Mouse (Mus musculus) heart, postnatal 14 days (tissue): ENCODE data around the gene Gramd1b. TPM values are rescaled to one million over a fixed set of nuclear protein-coding genes. Genes with fewer than 3 reads are reported as not detected.

Source experiments
- DNase-seq, 2 experiments: peaks; one replicate each; pipeline ENCODE4 v3.0.0; 2021 to 2022
- intact Hi-C: fragments of 180-260 bp; cut with DNase I; formaldehyde crosslinking; loops from one replicate; pipeline ENCODE4 v1.15.1; 2025
- total RNA-seq, 2 experiments: library from RNA; stranded (reverse); gene quantifications; 2 replicates each; pipeline ENCODE4 v1.2.3; 2021

Gramd1b gene
- total RNA-seq, 2 experiments from 2014 or later = 19.2 to 24.5 TPM

DNA sequence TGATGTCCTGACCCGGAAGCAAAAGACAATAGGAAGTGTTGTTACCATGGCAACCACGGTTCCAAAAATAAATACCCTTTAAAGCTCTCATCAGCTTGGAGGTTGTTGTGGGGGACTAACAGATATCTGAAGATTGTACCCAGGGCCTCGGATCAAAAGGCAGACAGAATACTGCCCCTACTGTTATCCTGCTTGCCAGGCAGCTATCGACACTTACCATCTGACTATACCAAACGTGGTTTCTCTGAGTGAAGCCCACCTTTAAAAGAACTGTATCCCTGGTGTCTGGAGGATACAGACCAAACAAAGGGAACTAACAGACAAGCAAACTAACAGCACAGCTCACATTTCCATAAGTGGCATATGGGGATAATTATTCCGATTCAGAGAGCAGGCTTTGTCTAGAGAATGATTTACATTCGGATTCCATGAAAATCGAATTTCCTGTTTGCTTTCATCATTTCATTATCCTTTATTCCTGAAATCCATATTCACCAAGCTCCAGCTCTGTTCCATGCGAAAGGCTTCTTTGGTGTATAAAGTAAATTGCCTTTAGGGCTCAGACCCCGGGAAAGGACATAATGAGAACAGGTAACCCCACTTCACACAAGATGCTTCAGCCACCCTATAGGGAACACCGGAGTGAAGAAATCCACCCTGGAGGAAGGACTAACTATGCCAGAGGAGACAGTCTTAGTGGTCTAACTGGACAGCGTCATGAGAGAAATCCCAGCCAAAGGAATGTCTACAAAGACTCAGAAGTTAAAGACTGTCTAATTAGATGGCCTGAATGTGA is 92.3 kb downstream of the Gramd1b start:
- intact Hi-C loops = no loop called here
- no peak for DNase-seq

DNA sequence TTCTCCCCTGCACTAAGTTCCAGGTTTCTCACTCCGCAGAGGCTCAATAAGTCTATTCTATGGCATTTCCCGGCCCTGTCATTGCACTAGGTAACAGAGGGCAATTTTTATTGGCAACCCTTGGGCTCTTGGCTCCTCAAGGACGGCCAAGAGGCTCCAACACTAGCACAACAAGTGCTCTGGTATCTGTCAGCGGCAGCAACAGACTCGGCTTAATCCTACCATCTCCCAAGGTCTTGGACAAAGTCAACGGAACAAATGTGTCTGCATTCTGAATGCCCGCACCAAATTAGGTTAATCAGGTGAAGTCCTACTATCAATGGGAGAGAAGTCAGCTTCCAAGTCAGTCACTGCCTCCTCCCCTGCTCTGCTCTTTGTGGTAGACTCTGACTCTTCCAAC is 93.3 kb downstream of the Gramd1b start:
- peak; percentile 26 to 34 for DNase-seq
- intact Hi-C loops = no loop called here

DNA sequence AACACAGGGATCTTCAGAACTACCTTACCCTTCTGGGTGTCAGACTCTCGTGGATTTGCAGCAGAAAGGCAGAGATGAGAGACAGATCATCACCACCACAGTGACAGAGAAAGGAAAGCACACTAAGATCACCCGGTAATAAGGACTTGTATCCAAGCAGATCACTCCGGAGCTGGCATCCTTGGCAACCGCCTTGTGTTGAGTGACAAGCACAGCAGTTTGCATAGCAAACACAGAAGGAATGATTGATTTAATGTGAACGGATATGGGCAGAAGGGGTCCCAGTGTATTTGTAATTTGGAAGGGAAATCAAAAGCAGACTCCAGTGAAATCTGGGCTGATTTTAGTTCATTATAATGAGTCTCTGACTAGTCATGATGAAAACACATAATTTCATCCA is 97.9 kb downstream of the Gramd1b start:
- intact Hi-C loops = no loop called here
- no peak for DNase-seq

DNA sequence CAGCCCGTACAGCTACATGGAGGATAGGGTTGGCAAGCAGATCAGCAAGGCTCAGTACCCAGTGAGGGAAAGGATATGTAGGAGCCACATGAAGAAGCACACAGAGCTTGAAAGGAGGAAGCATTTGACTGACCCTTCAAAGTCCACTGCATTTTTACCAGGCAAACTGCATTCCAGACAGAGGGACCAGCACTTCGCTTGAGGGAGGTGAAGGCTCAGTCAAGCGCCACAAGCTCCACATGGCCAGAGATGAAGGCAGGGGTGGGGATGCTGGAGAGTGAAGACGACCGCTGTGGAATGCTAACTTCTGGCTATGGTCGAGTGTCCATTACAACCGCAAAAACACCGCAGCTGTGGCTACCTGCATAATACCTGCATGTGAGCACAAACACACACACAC is 100.2 kb downstream of the Gramd1b start:
- DNase-seq = no peak
- intact Hi-C loops = no loop called here

DNA sequence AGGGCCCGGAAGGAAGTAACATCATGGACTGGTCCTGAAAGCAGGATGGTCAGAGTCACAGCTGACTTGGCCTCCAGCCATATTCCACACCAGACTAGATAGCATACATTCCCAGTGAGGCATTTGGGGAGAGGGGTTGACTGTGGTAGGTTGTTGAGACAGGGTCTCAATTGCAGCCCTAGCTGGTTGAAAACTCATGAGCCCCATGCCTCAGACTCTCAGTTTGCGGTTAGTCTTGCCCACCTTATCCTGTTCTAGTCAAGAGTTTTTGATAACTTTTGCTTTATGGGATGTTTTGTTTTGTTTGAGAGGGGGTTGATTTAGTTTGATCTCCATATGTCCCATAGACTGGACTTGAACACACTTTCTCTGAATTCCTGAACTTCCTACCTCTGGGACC is 103.5 kb downstream of the Gramd1b start:
- intact Hi-C loops = no loop called here
- no peak for DNase-seq

DNA sequence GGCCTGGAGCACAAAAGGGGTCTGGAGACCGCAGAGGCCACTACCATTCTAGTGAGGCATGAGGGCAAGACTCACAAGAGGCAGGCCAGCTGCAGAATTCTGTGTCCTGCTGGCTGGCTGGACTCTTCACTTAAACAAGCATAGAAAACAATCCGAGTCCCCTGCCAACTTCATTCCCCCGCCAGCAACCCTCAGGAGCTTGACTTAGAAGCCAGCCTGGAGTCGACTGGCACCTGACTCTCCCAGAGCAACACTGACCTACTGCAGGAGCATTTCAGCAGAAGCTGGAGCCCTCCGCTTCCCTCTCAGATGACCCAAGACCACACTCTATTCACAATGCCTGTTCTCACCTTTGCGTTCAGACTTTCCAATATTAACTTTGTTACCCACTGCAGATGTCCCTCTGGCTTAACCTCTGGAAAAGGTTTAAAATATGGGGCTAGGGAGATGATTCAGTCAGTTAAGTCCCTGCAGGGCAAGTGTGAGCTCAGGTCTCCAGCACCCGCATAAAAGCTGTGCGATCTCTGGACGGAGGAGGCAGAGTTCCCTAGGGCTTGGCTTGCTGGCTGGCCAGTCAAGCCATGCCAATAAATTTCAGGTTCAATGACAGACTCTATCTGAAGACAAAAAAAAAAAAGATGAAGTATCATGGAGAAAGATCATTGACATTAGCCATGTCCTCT is 104.8 kb downstream of the Gramd1b start:
- DNase-seq = peak; percentile 16 to 37
- intact Hi-C loops = no loop called here

DNA sequence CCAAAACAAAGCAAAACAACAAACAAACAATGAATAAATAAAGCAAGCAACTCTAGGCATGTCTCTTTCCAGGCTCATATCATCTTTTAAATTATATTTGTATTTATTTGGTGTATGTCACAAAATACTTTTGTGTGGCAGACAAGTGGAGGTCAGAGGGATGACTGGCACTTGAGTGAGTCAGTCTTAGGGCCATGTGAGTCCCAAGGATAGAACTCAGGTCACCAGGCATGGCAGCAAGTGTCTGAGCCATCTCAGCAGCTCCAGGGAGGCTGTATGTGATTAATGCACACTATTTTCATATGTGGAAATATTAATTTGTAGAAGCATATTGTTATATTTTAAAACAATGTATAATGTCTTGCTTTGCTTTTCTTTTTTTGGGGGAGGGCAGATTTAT is 106.3 kb downstream of the Gramd1b start:
- intact Hi-C loops = no loop called here
- DNase-seq = no peak

DNA sequence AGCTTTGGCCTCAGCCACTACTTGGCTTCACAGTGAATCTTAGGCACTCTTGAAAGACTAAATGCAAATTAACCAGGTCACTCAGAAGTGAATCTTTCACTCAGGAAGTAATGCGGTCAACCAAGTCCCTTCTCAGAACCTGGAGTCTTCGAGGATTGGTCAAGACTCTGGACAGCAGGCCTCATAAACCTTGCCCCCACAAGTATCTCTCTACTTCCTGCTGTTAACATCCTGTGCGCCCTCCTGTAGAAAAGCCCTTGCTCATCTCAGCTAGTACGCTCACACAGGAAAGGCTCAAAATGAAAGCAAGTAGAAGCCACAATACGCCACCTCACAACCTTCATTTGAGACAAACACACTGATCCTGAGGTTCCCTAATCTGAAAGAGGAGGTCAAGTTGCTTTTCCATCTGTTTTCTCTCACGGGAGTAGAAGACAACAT is 107.7 kb downstream of the Gramd1b start:
- intact Hi-C loops = no loop called here
- DNase-seq = no peak

DNA sequence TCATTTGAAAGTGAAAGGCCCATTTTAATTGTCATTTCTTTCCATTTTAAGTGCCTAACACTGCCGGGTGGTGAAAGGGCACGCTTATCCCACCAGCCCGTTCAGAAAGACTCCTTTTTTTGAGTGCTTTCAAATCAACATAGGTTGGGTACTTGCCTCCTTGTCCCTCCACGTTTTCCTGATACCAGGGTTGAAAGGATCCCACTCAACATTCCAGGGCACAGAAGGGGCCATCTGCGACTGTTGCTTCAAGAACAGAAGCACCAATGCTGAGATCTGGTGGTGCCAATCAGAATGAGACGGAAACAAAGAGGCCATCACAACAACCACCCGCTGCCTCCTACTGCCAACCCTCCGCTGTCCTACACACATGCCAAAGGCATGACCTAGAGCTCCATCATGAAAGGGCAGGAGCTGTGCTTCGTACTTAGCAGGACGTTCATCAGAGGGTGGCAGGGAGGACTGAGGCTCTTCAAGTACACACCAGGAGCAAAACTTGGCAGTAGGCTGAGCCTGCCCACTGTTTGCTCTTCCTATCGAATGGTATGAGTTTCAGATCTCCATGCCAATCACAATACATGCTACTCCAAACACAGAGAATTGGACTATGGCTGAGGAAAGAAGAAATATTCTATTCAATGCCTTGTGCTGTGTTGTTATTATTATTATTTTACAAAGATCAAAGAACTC is 108.7 kb downstream of the Gramd1b start:
- DNase-seq = no peak
- intact Hi-C loops = no loop called here

DNA sequence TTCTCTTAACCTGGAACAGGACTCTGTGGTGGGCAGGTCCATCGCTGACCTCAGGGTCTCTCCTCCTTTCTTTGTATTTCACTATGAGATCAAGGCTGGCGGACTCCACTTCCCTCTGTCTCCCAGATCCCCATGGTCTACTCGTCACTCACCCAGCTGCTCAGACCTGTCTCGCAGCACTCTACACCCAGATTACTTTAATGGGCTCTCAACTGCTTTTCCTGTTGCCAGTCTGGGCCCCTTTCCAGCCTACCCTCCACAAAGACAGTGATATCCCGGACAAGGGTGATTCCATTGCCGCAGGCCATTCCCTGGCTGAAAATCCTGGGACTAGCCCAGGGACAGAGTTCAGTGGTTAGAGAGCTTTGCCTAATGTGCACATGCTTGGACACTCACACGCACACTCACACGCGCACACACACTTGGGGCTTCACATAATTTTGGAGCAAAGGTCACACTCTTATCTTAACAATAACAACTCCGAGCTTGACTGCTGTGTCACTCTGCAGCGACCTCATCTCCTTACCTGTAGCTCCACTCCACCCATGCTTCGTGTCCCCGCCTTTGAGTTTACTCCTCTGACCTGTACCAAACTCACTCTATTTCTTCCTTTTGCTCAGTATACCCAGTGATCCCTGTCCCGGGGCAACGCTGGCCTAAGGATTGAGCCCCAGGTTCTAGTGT is 110.4 kb downstream of the Gramd1b start:
- intact Hi-C loops = no loop called here
- DNase-seq = peak; percentile 42 to 44

DNA sequence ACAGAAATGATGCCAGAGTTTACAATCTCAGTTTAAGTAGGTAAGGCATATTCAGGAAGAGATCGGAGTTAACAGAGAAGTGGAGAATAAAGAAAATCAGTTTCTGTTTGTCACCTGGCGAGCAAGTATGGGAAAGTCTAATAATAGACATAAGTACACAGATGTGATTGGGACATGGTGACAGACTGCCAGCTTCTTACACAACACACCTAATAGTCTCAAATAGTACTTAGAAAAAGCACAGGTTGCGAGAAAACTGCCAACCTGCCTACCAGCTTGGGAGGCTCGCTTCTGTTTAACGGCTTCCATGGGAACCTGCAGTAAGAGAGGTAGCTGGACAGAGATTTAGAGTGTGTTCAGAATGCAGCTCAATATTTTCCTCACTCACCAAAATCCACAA is 112.4 kb downstream of the Gramd1b start:
- intact Hi-C loops = no loop called here
- peak in 1 of 2 experiments; percentile 17 for DNase-seq

DNA sequence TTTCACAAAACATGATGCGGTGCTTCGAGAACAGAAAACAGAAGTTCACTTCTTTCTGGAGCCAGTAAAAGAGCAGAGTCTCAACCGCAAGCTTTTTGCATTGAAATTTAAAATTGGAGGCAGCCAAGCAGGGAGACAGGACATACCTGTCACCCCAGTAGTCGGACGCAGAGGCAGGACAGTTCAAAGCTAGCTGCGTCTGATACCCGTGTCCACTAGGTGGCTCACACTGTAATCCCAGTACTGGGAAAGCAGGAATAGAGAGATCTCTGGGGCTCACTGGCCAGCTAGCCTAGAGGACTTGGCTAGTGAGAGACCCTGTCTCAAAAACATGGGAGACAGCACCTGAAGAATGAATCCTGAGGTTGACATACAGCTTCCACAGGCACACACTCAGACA is 115.0 kb downstream of the Gramd1b start:
- intact Hi-C loops = loop anchor here (2.0 kb wide), 1 partner anchor 39 kb away; no protein-coding TSS in a partner anchor
- no peak for DNase-seq

DNA sequence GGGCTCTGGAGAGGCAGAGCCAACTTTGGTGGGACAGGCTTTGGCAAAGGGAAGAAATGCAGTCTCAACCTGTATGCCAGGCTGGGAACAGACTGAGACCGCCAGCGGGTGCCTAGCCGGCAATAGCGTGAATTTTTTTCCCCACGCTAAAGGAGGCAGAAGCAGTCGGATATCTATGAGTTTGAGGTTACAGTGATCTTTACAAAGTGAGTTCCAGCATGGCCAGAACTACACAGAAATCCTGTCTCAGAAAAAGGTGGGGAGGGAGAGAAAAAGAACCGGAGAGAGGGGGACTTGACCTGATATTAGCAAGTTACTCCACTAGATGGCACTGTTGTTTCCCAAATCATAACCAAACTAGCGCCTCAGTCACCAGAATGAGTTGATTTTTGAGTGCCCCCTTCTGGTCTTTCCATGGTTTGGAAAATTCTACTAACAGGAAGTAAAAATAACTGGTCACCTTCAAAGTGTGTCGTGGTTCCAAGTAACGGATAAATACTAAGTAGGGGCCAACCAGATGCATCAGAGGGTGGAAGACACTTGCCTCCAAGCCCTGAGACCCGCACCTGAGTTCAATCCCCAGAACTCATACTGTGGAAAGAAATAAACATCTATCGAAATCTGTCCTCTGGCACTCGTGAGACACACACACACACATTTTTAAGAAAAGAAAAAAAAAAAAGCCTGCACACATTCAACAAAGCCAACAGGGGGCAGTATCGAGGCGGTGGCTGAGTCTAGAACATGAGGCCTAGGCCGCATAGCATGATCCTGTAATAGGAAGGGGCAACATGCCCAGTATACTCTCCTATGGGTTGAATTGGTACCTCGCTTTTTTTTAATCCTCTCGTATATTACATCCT is 116.0 kb downstream of the Gramd1b start:
- DNase-seq = peak; percentile 30 to 63
- intact Hi-C loops = loop anchor here (1.0 to 5.0 kb wide), 4 partner anchors 64 to 337 kb away; no protein-coding TSS in a partner anchor

DNA sequence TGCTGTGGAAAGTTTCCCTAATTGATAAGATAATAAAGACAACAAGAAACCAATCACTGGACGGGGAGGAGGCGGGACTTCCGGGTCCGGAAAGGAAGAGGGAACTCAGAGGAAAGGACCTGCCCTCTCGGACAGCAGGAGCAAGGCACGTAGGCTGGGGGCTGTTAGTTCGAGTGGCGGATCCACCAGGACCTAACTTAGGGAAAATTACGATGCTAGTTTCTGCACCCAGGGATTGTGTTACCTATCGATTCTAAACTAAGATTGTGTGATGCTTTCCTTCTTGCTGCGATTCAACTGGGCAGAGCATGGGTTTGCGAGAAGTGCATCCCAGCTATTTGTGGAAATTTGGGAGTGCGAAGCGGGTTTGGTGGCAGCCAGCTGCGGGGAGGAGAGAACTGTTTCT is 116.7 kb downstream of the Gramd1b start:
- intact Hi-C loops = loop anchor here (2.0 to 5.0 kb wide), 3 partner anchors 168 to 338 kb away; no protein-coding TSS in a partner anchor
- peak; percentile 67 to 75 for DNase-seq

DNA sequence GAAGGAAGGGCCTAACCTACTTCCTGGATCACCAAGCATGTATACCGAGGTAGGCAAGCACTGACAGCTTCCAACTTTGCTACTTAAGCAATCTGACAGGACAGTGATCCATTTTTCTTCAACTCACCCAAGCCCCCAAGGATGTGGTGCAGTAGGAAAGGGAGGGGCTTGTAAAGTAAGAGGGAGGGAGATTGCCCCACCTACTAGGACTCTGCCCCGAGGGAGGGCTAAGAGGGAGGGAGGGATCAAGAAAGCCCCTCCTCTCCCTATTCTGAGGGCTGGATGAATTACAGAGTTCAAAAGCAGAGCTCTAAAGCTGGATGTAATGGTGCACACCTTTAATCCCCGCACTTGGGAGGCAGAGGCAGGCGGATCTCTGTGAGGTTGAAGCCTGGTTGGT is 117.6 kb downstream of the Gramd1b start:
- intact Hi-C loops = loop anchor here (5.0 kb wide), 2 partner anchors 186 to 339 kb away; no protein-coding TSS in a partner anchor
- no peak for DNase-seq

DNA sequence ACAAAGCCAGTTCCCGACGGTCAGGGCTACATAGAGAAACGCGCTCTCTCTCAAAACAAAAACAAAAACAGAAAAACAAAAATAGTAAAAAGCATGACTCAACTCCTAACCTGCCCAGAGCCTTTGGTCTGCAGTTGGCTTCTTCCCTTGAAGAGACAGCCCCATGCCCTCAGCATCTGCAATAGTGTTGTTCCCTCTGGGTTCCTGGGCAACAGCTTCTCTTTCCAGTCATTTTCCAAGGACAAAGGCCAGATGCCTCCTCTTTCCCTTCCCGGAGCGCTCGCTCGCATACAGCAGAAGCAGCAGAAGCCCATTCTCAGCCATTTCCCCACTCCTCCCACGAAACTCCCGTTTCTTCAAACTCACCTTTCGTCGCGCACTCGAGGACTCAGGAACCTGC is 118.3 kb downstream of the Gramd1b start:
- intact Hi-C loops = loop anchor here (5.0 kb wide), 2 partner anchors 186 to 339 kb away; no protein-coding TSS in a partner anchor
- no peak for DNase-seq

DNA sequence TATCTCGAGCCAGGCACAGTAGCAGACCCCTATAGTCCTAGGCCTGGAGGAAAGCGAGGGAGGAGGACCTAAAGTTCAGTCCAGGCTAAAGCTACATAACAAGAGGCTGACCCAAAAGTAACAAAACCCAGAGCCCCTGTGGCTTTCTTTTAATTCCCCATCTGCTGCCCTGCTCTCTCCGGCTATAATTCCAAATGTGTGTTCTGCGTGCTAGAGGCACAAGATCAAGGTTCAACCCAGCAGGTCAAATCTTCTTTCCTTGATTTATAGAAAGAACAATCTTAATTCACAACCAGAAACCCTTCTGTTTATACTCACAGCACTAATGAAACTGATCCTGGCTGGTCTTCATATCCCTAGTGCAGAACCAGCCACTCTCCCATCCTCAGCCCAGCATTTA is 118.9 kb downstream of the Gramd1b start:
- no peak for DNase-seq
- intact Hi-C loops = loop anchor here (5.0 kb wide), 2 partner anchors 185 to 340 kb away; no protein-coding TSS in a partner anchor

DNA sequence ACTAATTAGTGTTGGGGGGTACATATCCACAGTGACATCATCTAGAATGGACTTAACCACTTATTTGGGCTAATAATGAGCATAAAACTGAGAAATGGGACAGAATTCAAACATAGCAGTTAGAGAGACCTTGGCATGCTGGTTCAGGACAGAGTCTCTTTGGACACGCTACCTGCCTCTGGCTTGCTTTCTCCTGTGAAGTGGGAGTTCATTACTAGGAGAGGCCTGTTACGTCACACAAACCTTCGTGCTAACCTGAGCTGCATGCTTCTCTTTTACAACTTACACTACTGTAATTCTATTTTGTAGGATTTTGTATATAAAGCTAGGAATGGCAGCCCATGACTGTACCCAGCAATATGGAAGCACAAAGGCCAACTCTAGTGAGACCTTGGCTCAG is 120.3 kb downstream of the Gramd1b start:
- intact Hi-C loops = loop anchor here (5.0 kb wide), 2 partner anchors 184 to 341 kb away; no protein-coding TSS in a partner anchor
- no peak for DNase-seq

DNA sequence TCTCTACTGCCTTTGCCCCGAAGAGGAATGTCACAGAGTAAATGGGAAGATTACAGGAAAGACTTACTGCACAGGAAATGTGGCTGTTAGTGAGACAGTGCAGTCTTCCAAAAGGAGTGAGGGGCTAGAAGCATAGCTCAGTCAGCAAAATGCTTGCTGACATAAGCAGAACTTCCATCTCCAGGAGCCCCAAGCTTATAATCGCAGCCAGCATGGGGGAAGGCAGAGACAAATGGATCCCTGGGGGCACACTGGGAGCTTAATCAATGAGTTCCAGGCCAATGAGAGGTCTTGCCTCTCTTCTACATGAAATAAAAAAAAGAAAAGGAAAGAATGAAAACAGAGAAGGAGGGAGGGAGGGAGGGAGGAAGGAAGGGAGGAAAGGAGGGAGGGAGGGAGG is 122.1 kb downstream of the Gramd1b start:
- intact Hi-C loops = no loop called here
- DNase-seq = no peak
